14 mouse cellular contexts compared by ENCODE assay signal in the genomic region with DNA sequence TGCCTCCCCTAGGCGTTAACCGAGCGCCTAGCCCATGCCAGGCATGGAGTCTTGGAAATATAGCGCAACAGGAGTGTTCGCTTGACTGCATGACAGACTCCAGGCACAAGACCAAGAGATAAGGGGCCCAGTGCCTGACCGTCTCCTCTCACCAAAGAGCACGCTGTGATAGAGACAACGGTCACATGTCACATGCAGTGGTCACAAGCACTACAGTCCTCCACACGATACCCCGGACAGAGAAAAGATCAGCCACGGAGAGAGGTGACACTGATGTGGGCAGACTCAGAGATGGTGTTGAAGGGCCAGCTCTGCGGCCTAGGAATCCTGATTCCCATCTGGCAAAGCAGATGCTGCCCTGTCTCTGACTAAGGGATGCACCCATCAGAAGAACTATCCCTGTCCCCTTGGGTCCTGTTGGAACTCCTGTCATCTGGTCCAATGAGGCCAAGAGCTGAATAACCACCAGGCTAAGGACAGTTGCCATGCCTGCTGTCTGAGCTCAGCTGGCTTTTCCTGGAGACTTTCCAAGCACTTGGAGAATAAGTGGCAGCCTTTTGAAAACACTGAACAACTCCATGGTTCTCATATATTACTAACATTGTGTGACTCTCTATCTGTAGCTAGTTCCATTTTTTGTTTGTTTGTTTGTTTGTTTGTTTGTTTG. TPM values are rescaled to one million over a fixed set of nuclear protein-coding genes. Genes with fewer than 3 reads are reported as not detected.
A peak's percentile ranks its signal among the peaks of the same experiment; 100 is the strongest.
DNase-seq lines count a peak whose midpoint lies in the region; ATAC-seq lines count a peak whose summit lies in the region.
"Had no signal": no experiment of that assay in that cellular context is flagged by ENCODE, and none has a peak within 500 bp of the region (broad histone marks: within the 10 kb centered on the region; RNA-seq: fewer than 3 reads in every experiment).

No protein-coding gene starts in this region.

- no peaks in the 10 kb centered on the region for H3K27me3 ChIP-seq in hindbrain, embryonic 15.5 days
- H3K27me3 ChIP-seq in hindbrain, embryonic 16.5 days (replicated peaks; ENCODE audit: control insufficient read depth, insufficient read depth, low read length), result no peaks in the 10 kb centered on the region
- H3K27me3 ChIP-seq: embryonic facial prominence, embryonic 12.5 days; Patski had no signal

- H3K9me3 ChIP-seq in hindbrain, embryonic 15.5 days, result no peaks in the 10 kb centered on the region
- H3K9me3 ChIP-seq in hindbrain, embryonic 16.5 days (ENCODE audit: control insufficient read depth, low read length), result no peaks in the 10 kb centered on the region
- H3K9me3 ChIP-seq: embryonic facial prominence, embryonic 12.5 days; midbrain, embryonic 12.5 days had no signal

- WGBS in hindbrain, embryonic 15.5 days, result 89% methylated on average over 12 of the region's 12 CpGs
- WGBS in hindbrain, embryonic 16.5 days, result 76% methylated on average over 12 of the region's 12 CpGs

- H3K27ac ChIP-seq in hindbrain, embryonic 15.5 days (replicated peaks), result 0 out of 2 replicates have a peak overlapping the region, but pooled peaks have one; percentile 16
- H3K27ac ChIP-seq in hindbrain, embryonic 16.5 days (ENCODE audit: low read depth, low read length), result no peak overlapping the region
- H3K27ac ChIP-seq: embryonic facial prominence, embryonic 12.5 days; liver, embryonic 14.5 days; midbrain, embryonic 12.5 days had no signal

- no peak for ATAC-seq in hindbrain, embryonic 15.5 days (ENCODE audit: low FRiP score, low read depth)
- ATAC-seq in hindbrain, embryonic 16.5 days, result no peak
- ATAC-seq: CD4-positive, CD25-positive, alpha-beta regulatory T cell, adult 4 months; Patski had no signal

- no peak overlapping the region for H3K4me3 ChIP-seq in hindbrain, embryonic 15.5 days
- no peak overlapping the region for H3K4me3 ChIP-seq in hindbrain, embryonic 16.5 days (ENCODE audit: low read length)
- H3K4me3 ChIP-seq: embryonic facial prominence, embryonic 12.5 days; midbrain, embryonic 12.5 days had no signal

- intact Hi-C loops in heart, postnatal 36 days (cut with DNase I), result no loop called here

- no peak overlapping the region for H3K9ac ChIP-seq in hindbrain, embryonic 15.5 days
- no peak overlapping the region for H3K9ac ChIP-seq in hindbrain, embryonic 16.5 days (ENCODE audit: low read depth, low read length)
- H3K9ac ChIP-seq: embryonic facial prominence, embryonic 12.5 days; liver, embryonic 14.5 days; midbrain, embryonic 12.5 days had no signal

- no peaks in the 10 kb centered on the region for H3K36me3 ChIP-seq in hindbrain, embryonic 15.5 days
- H3K36me3 ChIP-seq in hindbrain, embryonic 16.5 days (ENCODE audit: control insufficient read depth, insufficient read depth, low read length), result no peaks in the 10 kb centered on the region
- H3K36me3 ChIP-seq: embryonic facial prominence, embryonic 12.5 days; midbrain, embryonic 12.5 days had no signal

- no peak overlapping the region for H3K4me2 ChIP-seq in hindbrain, embryonic 15.5 days
- no peak overlapping the region for H3K4me2 ChIP-seq in hindbrain, embryonic 16.5 days (ENCODE audit: low read length)
- H3K4me2 ChIP-seq: embryonic facial prominence, embryonic 12.5 days; midbrain, embryonic 12.5 days had no signal

- DNase-seq in MN1 (ENCODE audit: low spot score), result peak; percentile 63
- peak; percentile 73 to 80 for DNase-seq in heart, adult 18-20 months
- DNase-seq in heart, postnatal 36 days, result peak; percentile 34 to 53
- no peak for DNase-seq in layer of hippocampus, postnatal 10 days (ENCODE audit: low spot score in 2 of 2)
- DNase-seq in kidney, adult 8-10 months, result no peak
- DNase-seq: cerebellum, adult 8-10 months; kidney, postnatal 14 days had no signal

- peaks cover 13% of the 10 kb centered on the region for H3K4me1 ChIP-seq in hindbrain, embryonic 15.5 days (replicated peaks)
- peaks cover 7% of the 10 kb centered on the region for H3K4me1 ChIP-seq in hindbrain, embryonic 16.5 days (ENCODE audit: control insufficient read depth, insufficient read depth, low read depth, low read length)

RNA-seq across cellular contexts. Expression of a gene that starts 23.6 kb away (rescaled TPM):
- polyA plus RNA-seq in hindbrain, embryonic 15.5 days (2015; fragmentation: Nextera tagmentation; extraction: Ambion mirVana), result 46.1 and 55.4 TPM in 2 replicates
- polyA plus RNA-seq in hindbrain, embryonic 16.5 days (2015; fragmentation: Nextera tagmentation; extraction: Ambion mirVana), result 38.0 and 50.8 TPM in 2 replicates
- total RNA-seq in heart, adult 18-20 months (2021), result 10 to 100 TPM; 84.9 to 91.1 TPM
- total RNA-seq in heart, postnatal 36 days (2021), result 100 to 1,000 TPM in 1 of 2 experiments, 10 to 100 TPM in 1; 94.2 to 109 TPM
- total RNA-seq in layer of hippocampus, postnatal 10 days (2021), result 10 to 100 TPM; 46.9 to 54.7 TPM

Comparison
In these comparisons a context has a peak if more than half of its experiments do, and no peak if none do; other contexts are left out.
1. DNase-seq: peak in MN1 (single experiment), heart, adult 18-20 months (2 of 2) and heart, postnatal 36 days (2 of 2); none in layer of hippocampus, postnatal 10 days (0 of 2) and kidney, adult 8-10 months (0 of 2).